Mouse (Mus musculus) layer of hippocampus, postnatal 14 days (tissue): ENCODE data around the gene Usp10. TPM values are rescaled to one million over a fixed set of nuclear protein-coding genes. Genes with fewer than 3 reads are reported as not detected.

ENCODE experiments used
- total RNA-seq, 2 experiments: library from RNA; stranded (reverse); gene quantifications; 2 replicates each; pipeline ENCODE4 v1.2.3; 2021

Gene Usp10
- total RNA-seq, 2 experiments from 2014 or later, result 86.7 to 93.0 TPM

Other genes starting within 250 kb of the Usp10 start
- gene Wfdc1, start 244.0 kb upstream of the Usp10 start, total RNA-seq, result 1 to 10 TPM; 6.9 to 8.2 TPM
- 1 to 10 TPM; 1.7 to 2.9 TPM for gene Atp2c2, start 210.4 kb upstream of the Usp10 start, total RNA-seq
- 10 to 100 TPM; 16.2 to 19.5 TPM for gene Tldc1, start 131.9 kb upstream of the Usp10 start, total RNA-seq
- 100 to 1,000 TPM; 103 to 114 TPM for gene Cotl1, start 69.8 kb upstream of the Usp10 start, total RNA-seq
- gene Klhl36, start 48.1 kb upstream of the Usp10 start, total RNA-seq, result 1 to 10 TPM; 8.2 to 8.4 TPM
- gene Gm20388, start 481 bp downstream of the Usp10 start, total RNA-seq, result not detected
- gene Crispld2, start 82.1 kb downstream of the Usp10 start, total RNA-seq, result 1 to 10 TPM; 1.6 to 2.1 TPM
- gene Zdhhc7, start 191.1 kb downstream of the Usp10 start, total RNA-seq, result 10 to 100 TPM; 39.1 to 42.1 TPM
- 100 to 1,000 TPM; 108 to 110 TPM for gene 6430548M08Rik, start 203.8 kb downstream of the Usp10 start, total RNA-seq